Mouse (Mus musculus) mesoderm, embryonic 11.5 days (tissue): ENCODE measurements around the gene Nptn.
"Not testable (repeated sequence)": the region's sequence is repeated elsewhere in the genome, so short reads cannot be mapped to it uniquely, and the experiment has no call there.

Experiments
- DNase-seq: peaks from one replicate; pipeline ENCODE4 v3.0.0-alpha.2; 2012; ENCODE audit warnings: low read depth, low spot score

Gene Nptn

DNA sequence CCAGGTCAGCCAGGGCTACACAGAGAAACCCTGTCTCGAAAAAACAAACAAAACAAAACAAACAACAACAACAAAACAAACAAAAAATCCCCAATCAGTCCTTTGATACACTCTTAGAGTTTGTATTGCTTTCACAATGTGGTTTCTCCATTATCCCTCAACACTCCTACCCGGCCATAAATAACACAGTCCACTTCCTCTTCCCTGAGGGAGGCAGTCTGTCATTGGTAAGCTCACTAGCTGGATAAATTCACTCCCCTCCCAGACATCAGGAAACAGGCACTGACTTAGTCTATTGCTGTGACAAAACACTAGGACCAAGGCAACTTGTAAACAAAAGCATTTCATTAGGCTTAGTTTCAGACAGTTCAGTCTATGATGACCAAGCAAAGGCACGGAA is 21.8 kb upstream of the Nptn start:
- DNase-seq, result no peak

DNA sequence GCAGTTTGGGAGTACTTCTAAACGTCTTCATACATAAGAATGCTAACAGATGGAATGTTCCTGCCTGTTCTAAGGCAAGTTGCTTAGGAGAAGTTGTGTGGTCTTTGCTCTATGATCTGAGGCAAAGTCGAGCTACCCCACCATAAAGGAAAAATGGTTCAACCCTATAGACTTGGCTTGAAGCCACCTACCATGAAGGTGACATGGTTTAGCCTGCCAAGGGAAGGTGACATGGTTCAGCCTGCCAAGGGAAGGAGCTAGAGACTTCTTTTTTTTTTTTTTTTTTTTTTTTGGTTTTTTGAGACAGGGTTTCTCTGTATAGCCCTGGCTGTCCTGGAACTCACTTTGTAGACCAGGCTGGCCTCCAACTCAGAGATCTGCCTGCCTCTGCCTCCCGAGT is 16.1 kb upstream of the Nptn start:
- DNase-seq, result not testable (repeated sequence)

GRCm38 (mm10) chr9:58567682-58568081 is 14.4 kb upstream of the Nptn start:
- DNase-seq, result peak; percentile 38

DNA sequence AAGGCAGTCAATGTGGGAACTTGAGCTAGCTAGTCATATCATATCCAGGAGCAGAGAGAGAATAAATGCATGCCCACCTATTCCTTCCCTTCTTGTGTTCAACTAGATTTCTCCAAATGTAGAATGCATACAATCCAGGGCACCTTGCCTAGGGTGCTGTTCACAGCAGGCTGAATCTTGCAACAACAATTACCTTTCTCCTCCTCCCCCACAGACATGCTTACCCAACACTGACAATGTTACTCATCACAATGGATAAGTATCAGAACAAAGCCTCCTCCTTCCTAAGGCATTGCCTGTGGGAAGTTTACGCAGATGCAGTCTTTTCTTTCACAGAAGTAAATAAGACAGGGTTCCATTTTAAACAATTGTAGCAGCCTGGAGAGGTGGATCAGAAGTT is 11.0 kb upstream of the Nptn start:
- no peak for DNase-seq

DNA sequence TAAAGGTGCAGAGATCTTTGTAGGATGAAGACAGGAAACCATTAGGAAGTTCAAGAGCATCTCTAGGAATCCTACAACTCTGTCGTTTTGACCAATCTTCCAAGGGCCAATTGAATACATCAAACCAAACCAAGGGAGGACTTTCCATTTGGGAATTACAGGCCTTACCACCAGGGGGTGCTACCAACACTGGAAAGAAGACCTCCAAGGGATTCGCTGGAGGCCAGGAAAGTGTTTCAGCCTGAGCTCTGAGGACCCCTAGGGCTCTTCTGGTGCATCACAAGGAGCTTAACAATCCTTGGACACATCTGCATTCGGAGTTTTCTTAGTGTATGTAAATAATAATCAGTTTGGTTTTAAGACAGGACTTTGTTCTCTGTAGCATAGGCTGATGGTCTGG is 3.4 kb upstream of the Nptn start:
- DNase-seq, result peak; percentile 92

DNA sequence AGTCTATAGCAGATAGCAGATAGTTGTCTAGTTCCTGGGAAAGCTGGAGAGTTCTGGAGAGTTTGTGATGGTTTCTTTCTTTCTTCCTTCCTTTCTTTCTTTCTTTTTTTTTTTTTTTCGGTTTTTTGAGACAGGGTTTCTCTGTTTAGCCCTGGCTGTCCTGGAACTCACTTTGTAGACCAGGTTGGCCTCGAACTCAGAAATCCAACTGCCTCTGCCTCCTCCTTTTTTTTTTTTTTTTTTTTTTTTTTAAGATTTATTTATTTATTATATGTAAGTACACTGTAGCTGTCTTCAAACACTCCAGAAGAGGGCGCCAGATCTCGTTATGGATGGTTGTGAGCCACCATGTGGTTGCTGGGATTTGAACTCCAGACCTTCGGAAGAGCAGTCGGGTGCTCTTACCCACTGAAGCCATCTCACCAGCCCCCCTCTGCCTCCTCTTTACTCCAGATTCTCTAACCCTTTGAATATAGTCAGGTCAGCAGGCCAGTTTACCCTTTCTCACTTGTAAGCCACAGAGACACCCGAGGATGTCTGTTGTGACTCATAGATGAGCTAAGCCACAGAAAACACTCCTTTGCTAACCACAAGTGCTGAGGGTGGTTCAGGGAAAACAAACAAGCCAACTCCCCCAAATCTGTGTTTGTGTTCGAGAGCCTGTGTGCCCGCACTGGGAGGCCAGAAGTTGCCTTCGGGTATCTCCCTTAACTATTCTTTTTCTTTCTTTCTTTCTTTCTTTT is 1.4 kb upstream of the Nptn start:
- not testable (repeated sequence) for DNase-seq

DNA sequence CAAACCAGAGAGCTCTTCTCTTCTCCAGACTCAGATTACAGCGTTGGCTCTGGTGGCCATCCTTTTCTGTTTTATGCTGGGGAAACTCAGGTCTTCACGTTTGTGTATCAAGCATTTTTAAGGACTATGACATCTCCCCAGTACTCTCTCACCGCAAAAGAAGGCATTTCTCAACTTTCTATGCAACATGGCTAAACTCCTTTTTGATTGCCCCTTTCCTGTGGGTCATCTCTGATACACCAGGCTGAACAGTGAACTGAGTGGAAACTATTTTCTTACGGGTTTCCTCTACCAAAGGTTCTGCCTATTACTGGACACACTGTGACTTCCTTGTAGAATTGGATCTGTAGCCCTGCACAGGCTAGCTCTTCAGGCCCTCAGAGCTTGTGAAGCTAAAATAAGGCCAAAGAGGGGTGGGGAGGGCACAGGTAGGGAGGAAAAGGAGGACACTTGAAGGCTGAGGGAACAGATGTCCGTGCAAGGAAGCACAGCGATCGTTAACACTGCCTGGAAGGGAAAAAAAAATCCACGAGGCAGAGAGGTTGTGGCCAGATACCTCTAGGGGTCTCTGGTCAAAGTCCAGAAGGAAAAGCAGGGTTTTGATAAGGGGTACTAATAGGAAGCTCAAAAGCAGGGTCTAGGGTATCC is 633 bp upstream of the Nptn start:
- DNase-seq, result no peak

GRCm38 (mm10) chr9:58582581-58583266 is 684 bp downstream of the Nptn start:
- no peak for DNase-seq

DNA sequence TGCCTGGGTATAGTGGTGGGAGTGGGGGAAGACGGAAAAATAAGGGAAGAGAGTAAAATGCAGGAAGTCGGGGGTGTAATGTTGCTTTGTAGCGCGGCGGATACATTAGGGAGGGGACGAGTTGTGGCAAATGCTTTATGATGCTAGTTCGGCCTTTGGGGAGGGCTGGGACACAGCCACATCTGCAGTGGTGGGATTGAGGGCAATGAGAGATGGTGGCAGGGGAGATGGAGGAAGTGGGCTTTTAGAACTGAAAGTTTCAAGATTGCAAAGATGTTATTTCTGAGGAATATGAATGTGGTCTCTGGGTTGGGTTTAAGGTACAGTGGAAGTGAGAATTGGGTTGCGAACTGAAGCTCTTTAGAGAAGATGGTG is 1.2 kb downstream of the Nptn start:
- peak; percentile 31 for DNase-seq

DNA sequence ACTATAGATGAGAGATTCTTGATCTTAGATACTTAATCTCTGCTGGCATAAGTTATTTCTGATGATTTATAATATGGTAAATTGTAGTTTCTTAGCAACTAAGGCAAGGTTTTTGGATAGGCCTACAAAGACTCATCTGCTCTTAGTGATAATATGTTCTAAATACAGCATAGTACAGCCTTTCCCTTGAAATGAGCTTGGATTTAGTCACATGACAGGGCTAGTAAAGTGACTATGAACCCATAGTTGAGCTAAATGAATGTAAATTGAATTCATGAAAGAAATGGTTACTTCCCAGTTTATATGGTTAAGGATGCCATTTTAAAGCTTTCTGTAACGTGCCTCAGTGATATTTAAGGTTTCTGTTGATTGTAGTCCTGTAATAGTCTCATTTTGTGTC is 2.3 kb downstream of the Nptn start:
- no peak for DNase-seq

- no peak for DNase-seq
These were observed 6.6 kb downstream of the Nptn start for GRCm38 (mm10) chr9:58588657-58589056.

- DNase-seq, result no peak
These were observed 13.3 kb downstream of the Nptn start for GRCm38 (mm10) chr9:58595313-58595712.

- no peak for DNase-seq
These were observed 31.8 kb downstream of the Nptn start for GRCm38 (mm10) chr9:58613790-58614189.

DNA sequence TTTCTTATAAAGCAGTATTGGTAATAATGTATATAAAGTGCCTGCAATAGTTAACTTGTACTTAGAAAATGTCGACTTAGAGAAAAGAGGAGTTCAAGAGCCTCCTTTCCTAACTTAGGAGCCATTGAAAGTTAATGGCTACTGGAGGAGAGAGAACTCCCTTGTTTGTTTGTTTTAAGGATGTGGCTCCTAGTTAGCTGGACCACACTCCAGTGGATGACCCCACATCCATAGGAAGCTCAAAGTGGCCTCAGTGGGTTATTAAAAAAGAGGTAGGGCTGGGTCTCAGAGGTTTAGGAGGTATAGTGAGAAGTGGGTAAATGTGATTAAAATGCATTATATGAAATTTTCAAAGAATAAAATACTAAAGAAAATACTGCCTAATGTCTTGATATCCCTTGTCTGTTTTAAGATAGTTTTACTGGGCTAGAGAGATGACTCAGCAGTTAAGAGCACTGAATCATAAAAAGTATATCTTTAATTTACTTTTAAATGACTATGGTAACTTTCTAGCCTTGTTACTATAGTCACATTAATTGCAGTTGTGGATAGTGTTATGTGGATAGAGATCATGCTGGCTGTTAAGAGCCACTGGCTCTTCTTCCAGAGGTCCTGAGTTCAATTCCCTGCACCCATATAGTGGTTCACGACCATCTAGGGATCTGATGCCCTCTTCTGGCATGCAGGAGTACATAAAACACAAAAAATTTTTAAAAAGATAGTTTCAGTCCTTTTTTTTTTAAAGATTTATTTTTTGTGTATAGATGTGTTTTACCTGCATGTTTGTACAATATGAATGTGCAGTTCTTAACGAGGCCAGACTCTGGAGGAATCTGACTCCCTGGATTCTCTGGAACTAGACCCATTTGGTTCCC is 33.3 kb downstream of the Nptn start:
- DNase-seq, result no peak

GRCm38 (mm10) chr9:58623009-58623408 is 41.0 kb downstream of the Nptn start:
- DNase-seq, result no peak

GRCm38 (mm10) chr9:58627197-58627596 is 45.2 kb downstream of the Nptn start:
- no peak for DNase-seq

DNA sequence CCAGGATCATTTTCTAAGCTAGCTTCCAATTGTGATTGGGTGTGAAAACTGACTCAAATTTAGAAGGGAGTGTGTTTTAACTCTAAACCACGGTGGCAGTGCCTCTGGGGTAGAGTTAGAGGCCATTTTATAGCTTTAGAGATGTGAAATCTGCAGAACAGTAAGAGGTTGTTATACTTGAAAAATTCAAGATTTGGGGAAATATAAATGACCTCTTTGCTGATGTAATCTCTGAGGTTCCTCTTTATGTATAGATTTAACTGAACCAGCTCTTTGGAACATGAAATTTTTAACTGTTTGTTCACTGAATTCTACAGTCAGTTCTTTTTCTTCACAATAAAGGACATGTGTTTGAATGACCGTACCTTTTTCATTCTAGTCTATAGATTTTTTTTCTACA is 48.4 kb downstream of the Nptn start:
- DNase-seq, result no peak

DNA sequence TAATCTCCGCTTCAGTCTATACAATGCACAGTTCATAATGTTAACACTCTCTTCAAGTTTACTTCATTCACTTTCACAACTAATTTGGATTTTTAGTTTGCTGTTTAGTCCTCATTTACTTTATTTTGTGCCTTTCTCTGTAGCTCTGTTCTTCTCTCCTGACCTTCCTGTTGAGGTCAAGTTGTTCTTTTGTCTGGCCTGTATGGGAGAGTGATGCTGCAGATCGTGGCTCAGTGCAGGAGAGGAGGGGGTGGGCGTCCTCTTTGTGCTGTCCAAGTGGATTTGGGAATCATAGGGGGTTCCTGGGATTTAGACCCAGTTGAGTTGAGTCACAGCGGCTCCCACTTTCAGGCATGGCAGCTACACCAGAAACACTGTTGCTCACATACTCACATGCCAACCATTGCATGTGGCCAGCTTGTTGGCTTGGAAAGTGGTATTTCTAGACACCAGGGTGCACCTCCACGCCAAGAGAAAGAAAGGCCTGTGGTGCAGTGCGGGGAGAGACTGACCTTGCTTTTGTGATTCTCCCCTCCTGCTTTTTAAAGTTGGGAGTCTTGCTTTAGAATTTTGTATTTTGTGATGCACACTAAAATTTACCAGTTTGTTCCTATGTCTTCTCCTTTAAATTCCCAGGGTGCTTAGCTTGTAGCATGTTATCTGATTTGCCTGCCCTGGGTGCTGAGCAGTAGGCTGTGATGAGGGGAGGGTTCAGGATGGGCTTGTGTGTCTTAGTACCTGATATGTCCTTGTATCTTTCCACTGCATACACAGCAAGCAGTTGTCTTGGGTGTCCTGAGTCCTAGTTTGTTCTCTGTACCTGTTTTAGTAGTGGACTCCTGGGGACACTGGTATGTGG is 66.6 kb downstream of the Nptn start:
- DNase-seq, result no peak

DNA sequence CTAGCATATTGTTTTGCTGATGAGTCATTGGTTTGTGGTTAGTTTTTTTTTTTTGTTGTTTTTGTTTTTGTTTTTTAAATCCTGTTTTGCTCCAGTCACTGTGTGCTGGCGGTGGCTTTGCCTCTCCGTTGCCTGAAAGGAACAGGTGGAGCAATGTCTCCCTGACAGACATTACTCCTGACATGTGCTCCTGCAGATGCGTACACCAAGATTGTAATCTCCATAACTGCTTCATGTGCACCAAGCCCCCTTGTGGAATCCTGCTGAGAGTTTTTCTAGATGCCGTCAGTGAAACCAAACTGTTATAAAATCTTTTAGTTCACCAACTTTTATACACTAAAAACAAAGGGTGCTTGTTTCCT is 67.2 kb downstream of the Nptn start:
- DNase-seq, result no peak

- DNase-seq, result peak; percentile 75
These were observed 70.0 kb downstream of the Nptn start for GRCm38 (mm10) chr9:58651993-58652392.

DNA sequence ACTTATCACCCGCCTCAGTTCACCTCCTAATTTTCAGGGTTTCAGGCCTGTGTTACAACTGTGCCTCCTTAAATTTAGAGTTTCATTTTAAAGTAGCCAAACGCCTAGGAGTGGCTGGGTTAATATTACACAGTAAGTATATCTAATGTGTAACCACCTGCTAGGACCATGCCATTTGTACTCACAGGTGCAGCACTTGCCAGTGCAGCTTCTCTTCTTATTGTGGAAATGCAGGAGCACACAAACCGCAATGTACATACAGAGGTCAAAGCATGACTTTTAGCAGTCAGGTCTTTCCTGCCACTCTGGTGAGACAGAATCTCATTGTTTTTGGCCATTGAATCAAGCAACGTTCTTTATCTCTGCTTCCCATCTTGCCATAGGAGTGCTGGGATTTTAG is 72.5 kb downstream of the Nptn start:
- no peak for DNase-seq
